Mouse (Mus musculus) kidney, adult 11 months (tissue): ENCODE measurements around the gene Eprs.
A peak's percentile ranks its signal among the peaks of the same experiment; 100 is the strongest.

Source experiments
- DNase-seq: peaks from one replicate; pipeline ENCODE4 v3.0.0; 2022

Eprs gene

DNA sequence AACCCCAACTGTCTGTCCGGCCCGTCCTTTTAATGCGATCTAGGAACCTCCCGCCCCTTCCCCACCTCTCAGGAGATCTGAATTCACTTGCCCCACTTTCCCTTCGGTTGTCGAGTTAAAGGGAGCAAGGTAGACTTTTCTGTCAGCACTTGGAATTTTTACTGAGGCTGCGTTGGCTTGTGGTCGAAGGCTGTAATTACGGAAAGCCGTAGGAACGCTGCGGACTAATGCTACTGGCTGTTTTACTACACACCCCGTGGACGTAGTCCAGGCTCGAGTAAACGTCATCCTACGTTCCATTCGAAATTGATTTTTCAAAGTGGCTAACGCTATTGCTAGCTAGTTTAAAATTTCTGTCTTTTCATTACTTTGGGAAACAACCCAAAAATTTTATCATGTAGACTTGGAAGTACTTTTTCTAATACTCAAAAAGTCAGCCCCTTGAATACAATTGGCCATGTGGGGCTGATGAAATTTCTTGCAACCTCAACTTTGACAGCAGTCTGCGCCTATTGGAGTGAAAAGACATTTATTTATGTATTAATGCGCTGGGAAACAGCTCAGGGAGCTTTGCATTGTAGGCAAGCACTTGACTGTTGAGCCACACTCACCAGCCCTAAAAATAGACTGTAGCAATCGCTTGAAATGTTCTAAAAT lies 810 bp downstream of the Eprs start:
- DNase-seq: peak; percentile 55

- DNase-seq: no peak
Measured at GRCm38 (mm10) chr1:185364183-185364540, 1.3 kb downstream of the Eprs start.

GRCm38 (mm10) chr1:185367383-185367782 lies 4.5 kb downstream of the Eprs start:
- DNase-seq: no peak

GRCm38 (mm10) chr1:185369979-185370378 lies 7.1 kb downstream of the Eprs start:
- DNase-seq: peak; percentile 19

DNA sequence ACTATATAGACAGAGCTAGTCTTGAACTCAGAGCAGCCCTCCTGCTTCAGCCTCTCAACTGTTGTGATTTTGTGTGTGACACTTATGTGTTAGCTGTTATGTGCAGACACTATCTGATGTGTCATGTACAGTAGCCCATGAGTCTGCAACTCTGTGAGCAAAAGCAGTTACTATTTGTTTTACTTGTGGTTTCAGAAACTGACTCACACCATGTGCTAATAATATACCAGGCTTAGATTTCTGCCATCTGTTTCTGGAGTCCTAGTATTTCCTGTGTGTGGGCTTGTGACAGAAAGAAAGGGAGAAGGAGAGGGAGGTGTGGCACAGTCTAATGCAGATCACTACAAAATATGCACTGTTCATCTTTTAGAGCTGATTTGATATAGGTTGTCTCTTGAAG lies 13.5 kb downstream of the Eprs start:
- DNase-seq: no peak

DNA sequence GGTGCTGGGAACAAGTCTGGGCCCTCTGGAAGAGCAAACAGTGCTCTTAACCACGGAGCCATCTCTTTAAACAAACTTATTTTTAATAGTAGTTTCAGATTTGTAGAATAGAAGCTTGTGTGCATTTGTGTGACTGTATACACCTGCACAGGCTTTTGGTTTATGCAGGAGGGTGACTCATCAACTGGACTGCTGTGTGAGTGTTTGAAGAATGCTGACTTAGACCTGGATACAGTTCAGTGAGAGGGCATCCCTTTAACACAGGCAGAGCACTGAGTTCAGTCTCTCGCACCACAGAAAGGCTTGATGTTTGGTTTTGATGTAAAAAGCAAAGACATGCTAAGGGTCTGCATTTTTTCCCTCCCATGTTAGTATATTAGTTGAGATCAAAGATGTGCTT lies 14.6 kb downstream of the Eprs start:
- no peak for DNase-seq

DNA sequence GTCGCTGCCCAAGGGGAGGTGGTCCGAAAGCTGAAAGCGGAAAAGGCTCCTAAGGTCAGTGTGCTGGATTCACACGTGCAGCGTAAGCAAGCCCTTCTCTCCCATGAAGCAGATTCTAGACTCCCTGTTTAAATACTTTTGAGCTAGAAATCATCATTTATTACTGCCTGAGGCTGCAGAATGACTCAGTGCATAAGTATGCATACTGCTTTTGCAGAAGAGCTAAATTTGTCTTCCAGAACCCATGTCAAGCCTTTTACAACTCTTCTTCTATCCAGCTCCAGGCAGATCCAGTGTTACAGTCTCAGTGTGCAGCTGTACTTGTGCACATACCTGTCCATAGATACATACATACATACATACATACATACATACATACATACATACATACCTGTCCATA lies 38.8 kb downstream of the Eprs start:
- DNase-seq: no peak

DNA sequence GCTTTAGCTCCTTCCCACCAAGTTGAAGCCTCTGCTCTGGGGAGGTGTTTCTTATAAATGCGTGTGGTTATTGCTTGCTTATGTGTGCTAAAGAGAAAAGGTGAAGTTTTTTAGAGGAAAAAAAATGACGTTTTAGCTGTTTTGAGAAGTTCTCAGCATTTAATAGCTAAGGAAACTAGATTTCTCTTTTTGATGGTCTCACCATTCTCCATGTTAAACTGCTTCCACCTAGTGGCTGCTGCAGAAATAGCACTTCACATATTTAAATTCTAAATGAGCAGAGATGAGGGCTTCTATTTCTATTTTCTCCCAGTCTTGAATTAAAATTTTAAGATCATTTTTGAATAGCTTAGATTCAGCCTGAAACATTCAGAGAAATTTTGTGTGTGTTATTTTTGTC lies 41.2 kb downstream of the Eprs start:
- DNase-seq: no peak

GRCm38 (mm10) chr1:185405921-185406320 lies 43.1 kb downstream of the Eprs start:
- no peak for DNase-seq

GRCm38 (mm10) chr1:185409831-185410230 lies 47.0 kb downstream of the Eprs start:
- DNase-seq: no peak

DNA sequence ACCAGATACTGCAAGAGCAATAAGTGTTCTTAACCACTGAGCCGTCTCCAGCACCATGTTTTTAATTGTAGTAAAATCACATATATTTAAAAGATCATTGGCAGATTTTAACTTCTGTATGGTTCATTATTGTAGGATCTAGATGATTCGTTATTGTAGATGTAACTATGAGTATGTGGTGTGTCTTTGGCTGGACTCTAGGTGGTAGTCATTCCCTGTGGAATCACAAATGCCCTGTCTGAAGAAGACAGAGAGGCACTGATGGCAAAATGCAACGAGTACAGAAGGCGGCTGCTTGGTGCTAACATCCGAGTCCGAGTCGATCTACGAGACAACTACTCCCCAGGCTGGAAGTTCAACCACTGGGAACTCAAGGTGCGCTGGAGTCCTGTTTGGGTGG lies 55.2 kb downstream of the Eprs start:
- no peak for DNase-seq

GRCm38 (mm10) chr1:185419805-185420204 lies 57.0 kb downstream of the Eprs start:
- DNase-seq: no peak

GRCm38 (mm10) chr1:185420776-185421175 lies 57.9 kb downstream of the Eprs start:
- DNase-seq: no peak

DNA sequence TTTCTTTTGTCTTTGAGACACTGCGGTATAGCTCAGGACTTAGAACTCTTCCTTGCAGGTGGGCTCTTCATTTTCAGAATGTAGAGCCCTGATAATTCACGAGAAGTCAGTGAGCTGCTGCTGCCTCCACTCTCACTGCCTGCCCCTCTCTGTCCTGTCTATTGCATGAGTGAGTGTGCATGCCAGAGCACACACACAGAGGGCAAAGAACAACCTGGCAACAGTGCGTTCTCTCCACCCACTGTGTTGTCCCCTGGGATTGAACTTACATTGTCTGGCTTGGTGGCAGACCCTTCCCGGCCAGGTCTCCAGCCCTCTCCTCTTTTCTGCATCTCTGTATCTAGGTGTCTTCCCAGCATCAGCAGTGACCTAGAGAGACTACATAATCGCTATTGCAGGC lies 63.7 kb downstream of the Eprs start:
- DNase-seq: no peak

DNA sequence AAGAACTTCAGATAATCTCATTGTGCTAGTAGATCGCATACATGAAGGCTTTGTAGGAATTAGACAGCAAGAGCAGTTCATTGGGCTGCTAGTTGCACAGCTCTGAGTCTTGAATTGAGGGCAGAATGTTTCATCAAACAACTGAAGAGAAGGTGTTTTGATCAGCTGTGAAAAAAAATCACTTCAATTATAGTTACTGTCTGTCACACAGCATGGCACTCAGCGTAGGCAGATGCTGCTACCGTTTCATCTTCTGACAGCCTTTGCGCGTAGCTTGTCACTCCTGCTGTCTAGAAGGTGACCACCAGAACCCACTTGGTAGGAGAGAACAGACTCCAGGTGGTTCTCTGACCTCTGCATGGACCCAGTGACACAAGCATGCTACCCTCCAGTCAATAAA lies 67.6 kb downstream of the Eprs start:
- DNase-seq: no peak

GRCm38 (mm10) chr1:185431245-185431997 lies 68.6 kb downstream of the Eprs start:
- no peak for DNase-seq

- no peak for DNase-seq
Measured at GRCm38 (mm10) chr1:185431998-185432317, 69.1 kb downstream of the Eprs start.

DNA sequence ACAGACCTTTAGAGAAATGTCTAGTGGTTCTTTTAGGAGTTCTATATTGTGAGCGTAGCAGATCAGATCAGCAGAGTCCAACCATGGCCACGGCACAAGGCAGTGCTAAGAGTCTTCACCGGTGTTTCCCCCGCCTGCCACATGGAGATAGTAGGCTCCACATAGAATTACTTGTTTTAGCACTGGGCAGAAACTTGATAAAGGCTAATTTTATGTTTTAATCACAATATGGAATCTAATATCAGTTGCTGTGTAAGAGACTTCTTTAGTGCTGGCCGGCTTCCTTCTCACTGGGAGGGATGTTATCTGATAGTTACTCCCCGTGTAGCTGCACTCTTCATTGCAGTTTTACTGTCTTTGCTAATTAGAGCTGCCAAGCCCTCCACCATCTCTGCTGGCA lies 70.3 kb downstream of the Eprs start:
- DNase-seq: no peak

- no peak for DNase-seq
Measured at GRCm38 (mm10) chr1:185438841-185439580, 76.2 kb downstream of the Eprs start.

DNA sequence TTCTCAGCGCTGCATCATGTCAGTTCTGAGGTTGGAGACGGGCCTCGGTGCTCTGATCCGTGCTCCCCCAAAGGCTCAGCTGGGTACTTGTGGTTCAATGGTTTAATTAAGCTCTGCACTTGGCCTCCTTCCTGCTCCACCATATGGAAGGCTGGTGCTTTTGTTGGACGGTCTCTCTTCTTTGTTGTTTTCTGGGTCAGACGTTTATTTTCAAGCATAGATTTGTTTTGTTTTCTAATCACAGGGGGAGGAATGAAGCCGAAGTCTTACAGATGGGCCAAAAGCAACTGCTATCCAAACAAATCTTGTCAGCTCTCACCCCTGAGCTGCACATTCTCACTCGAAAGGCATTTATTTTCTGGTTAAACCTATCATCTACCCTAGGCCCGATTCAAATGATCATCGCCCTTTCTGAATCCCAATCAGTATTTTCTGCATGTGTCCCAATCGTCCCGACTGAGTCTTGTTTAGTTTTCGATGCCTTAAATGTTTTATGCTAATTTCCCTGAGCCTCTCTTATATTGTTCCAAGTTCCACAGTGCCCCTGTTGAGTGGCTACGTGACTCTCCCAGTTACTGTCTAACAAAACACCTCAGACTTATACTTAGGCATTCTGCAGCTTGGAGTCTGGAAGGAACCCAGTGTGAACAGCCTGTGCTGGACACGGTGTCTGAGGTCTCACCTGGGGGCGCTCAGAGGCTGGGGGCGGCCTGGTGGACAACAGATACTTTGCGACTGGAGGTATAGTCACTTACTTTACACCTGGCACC lies 79.0 kb downstream of the Eprs start:
- no peak for DNase-seq

- no peak for DNase-seq
Measured at GRCm38 (mm10) chr1:185448936-185449335, 86.1 kb downstream of the Eprs start.

GRCm38 (mm10) chr1:185449727-185450126 lies 86.9 kb downstream of the Eprs start:
- no peak for DNase-seq

DNA sequence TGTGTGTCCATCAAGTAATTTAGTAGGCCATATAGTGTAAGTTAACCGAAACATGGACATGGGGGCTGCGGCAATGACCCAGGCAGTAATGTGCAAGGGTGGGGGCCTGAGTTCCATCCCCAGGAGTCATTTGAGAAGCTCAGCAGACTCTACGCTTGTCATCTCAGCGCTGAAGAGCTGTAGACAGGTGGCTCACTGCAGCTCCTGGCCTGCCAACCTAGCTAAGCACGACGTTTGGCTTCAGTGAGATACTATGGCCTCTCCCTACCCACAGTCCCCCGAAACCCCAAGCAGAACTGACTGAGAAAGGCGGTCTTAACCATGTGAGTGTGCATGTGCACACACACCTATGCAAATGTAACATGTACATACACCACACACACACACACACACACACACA lies 88.2 kb downstream of the Eprs start:
- no peak for DNase-seq

DNA sequence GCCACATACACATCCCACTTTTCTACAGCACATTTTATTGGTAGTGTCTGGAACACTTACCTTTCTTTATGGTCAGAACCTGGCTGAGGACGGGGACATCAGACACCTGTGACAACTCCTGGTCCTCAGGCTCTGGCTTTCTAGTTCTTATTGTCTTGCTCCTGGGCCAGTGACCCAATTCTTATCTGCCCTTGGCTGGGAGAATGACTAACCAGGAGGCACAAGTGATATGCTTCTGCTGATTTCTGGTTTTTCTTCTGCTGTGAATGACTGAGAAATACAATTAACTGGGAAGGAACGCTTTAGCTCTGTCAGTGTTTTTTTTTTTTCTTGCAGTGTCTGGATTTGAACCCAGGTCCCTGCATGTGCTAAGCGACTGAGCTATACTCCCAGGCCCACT lies 88.7 kb downstream of the Eprs start:
- no peak for DNase-seq
